Mouse (Mus musculus) forebrain, embryonic 11.5 days (tissue): ENCODE data around the gene Fam171a1. TPM values are rescaled to one million over a fixed set of nuclear protein-coding genes. Genes with fewer than 3 reads are reported as not detected.
A peak's percentile ranks its signal among the peaks of the same experiment; 100 is the strongest.
"Not testable (repeated sequence)": the region's sequence is repeated elsewhere in the genome, so short reads cannot be mapped to it uniquely, and the experiment has no call there.

ENCODE experiments used
- ATAC-seq: fragments of 200-750 bp; cut with Nextera tagmentation; replicated peaks from 2 replicates; pipeline ENCODE4 v1.8.0; 2017; ENCODE audit warnings: moderate TSS enrichment; ENCODE audit not compliant: low FRiP score
- DNase-seq: peaks from one replicate; pipeline ENCODE4 v3.0.0-alpha.2; 2017; ENCODE audit warnings: low spot score
- H3K27ac ChIP-seq: fragments of 300-500 bp; sonication (generic); 2 replicates; pipeline ENCODE4 v1.5.1; 2014; ENCODE audit warnings: low read depth, low read length
- H3K27me3 ChIP-seq: fragments of 300-500 bp; sonication (generic); 2 replicates; pipeline ENCODE4 v1.6.1; 2014; ENCODE audit warnings: mild to moderate bottlenecking, low read length, mixed read lengths; ENCODE audit not compliant: control insufficient read depth, insufficient read depth
- H3K36me3 ChIP-seq: fragments of 300-500 bp; sonication (generic); 2 replicates; pipeline ENCODE4 v1.6.1; 2014; ENCODE audit warnings: mild to moderate bottlenecking, low read length, moderate library complexity, mixed read lengths; ENCODE audit not compliant: control insufficient read depth, insufficient read depth
- H3K4me1 ChIP-seq: fragments of 300-500 bp; sonication (generic); replicated peaks from 2 replicates; pipeline ENCODE4 v1.6.1; 2014; ENCODE audit warnings: low read length, mixed read lengths; ENCODE audit not compliant: control insufficient read depth, insufficient read depth
- H3K4me2 ChIP-seq: fragments of 300-500 bp; sonication (generic); 2 replicates; pipeline ENCODE4 v1.6.1; 2014; ENCODE audit warnings: low read depth, mild to moderate bottlenecking, low read length, moderate library complexity, mixed read lengths; ENCODE audit not compliant: severe bottlenecking
- H3K4me3 ChIP-seq: fragments of 300-500 bp; sonication (generic); 2 replicates; pipeline ENCODE4 v1.5.1; 2014; ENCODE audit warnings: low read depth, low read length
- H3K9ac ChIP-seq: fragments of 300-500 bp; sonication (generic); 2 replicates; pipeline ENCODE4 v1.6.1; 2014; ENCODE audit warnings: low read length
- H3K9me3 ChIP-seq: fragments of 300-500 bp; sonication (generic); 2 replicates; pipeline ENCODE4 v1.6.1; 2016; ENCODE audit warnings: low read length, mixed read lengths; ENCODE audit not compliant: control insufficient read depth
- WGBS: fragments of 180-500 bp; shearing (Covaris S2); extraction: QIAGEN DNeasy Blood & Tissue Kit; methylation state at CpG from one replicate; pipeline ENCODE4 v1.1.7; 2014; 5-methylcytosine and 5-hydroxymethylcytosine counted together
- polyA plus RNA-seq: library from polyadenylated mRNA; unstranded; fragments of >200 nt; fragmentation: Nextera tagmentation; extraction: Ambion mirVana; gene quantifications from 2 replicates; pipeline ENCODE4 v1.2.1, GENCODE M21; 2014

The Fam171a1 gene
- polyA plus RNA-seq, 1 experiment from 2014 or later: 34.7 TPM

DNA sequence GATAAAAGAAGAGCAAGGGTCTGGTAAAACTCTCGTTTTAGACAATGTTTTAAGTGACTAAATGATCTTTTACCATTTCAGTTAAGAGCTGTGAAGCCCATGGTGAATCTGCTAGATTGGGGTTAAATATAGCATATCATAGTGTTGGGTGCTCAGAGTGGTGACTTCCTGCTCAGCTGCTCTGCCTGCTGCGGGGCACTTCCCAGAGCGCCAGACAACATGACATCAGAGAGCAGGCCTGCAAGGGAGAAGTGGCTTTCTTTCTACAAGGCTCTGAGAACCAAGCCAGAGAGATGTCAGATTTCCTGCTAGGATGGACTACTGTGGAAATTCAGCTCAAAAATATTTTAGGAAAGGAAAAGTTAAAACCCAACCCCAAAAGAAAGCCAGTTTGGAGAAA, 57.8 kb downstream of the Fam171a1 start:
- no peaks in the 10 kb centered on the region for H3K27me3 ChIP-seq
- 69% methylated on average over 3 of the region's 3 CpGs for WGBS
- no peak overlapping the region for H3K9ac ChIP-seq
- no peaks in the 10 kb centered on the region for H3K9me3 ChIP-seq
- H3K36me3 ChIP-seq: no peaks in the 10 kb centered on the region
- H3K4me3 ChIP-seq: no peak overlapping the region
- ATAC-seq: no peak
- no peak for DNase-seq
- H3K27ac ChIP-seq: no peak overlapping the region
- no peaks in the 10 kb centered on the region for H3K4me1 ChIP-seq
- H3K4me2 ChIP-seq: no peak overlapping the region

DNA sequence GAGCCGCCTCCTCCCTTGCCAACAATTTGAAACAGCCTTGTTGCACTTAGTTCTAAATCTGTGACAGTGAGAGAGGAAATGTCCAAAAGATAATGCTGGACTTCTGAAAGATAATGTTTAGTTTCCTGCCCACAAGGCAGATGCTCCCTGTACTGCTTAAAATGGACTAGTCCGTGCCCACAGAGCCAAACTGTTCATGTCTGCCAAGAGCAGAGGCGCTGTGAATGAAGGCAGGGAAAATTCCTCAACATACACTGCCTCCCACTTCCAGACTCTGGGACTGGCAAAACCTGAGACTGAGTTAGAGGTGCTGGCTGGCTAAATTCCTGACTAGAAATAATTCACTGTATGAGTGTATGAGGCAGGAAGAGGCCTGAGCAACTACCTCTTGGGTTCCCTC, 58.6 kb downstream of the Fam171a1 start:
- WGBS: 91% methylated on average over 3 of the region's 3 CpGs
- H3K4me1 ChIP-seq: no peaks in the 10 kb centered on the region
- no peaks in the 10 kb centered on the region for H3K9me3 ChIP-seq
- no peak overlapping the region for H3K4me3 ChIP-seq
- no peaks in the 10 kb centered on the region for H3K27me3 ChIP-seq
- DNase-seq: no peak
- no peak overlapping the region for H3K4me2 ChIP-seq
- H3K36me3 ChIP-seq: no peaks in the 10 kb centered on the region
- no peak overlapping the region for H3K9ac ChIP-seq
- no peak overlapping the region for H3K27ac ChIP-seq
- no peak for ATAC-seq

GRCm38 (mm10) chr2:3174890-3175289, 60.9 kb downstream of the Fam171a1 start:
- Histone ChIP-seq H3K9me3 (no peaks in the 10 kb centered on the region), H3K36me3 (no peaks in the 10 kb centered on the region), H3K4me3 (no peak overlapping the region), H3K27me3 (no peaks in the 10 kb centered on the region), H3K4me2 (no peak overlapping the region), H3K9ac (no peak overlapping the region), H3K27ac (no peak overlapping the region), H3K4me1 (no peaks in the 10 kb centered on the region)
- 95% methylated on average over 5 of the region's 5 CpGs for WGBS
- DNase-seq: no peak
- ATAC-seq: no peak

DNA sequence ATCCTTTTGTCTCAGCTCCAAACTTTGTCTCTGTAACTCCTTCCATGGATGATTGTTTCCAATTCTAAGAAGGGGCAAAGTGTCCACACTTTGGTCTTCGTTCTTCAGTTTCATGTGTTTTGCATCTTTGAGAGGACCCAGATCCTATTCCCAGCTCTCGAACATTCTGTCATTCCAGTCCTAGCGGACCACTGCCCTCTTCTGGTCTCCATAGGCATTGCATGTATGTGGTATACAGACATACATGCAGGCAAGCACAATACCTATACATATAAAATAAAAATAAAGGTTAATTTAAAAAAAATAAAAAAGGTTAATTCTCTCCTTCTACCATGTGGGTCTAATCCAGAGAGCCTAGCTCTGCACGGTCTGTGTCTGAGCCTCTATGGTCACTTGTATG, 62.0 kb downstream of the Fam171a1 start:
- H3K27me3 ChIP-seq, H3K9me3 ChIP-seq, H3K9ac ChIP-seq, H3K4me3 ChIP-seq, H3K4me2 ChIP-seq, ATAC-seq, H3K27ac ChIP-seq, H3K36me3 ChIP-seq, H3K4me1 ChIP-seq, DNase-seq: not testable (repeated sequence)
- WGBS: 94% methylated on average over 4 of the region's 4 CpGs

- ATAC-seq (no peak), DNase-seq (peak; percentile 41)
- Histone ChIP-seq H3K4me1 (no peaks in the 10 kb centered on the region), H3K9me3 (no peaks in the 10 kb centered on the region), H3K27me3 (no peaks in the 10 kb centered on the region), H3K27ac (no peak overlapping the region), H3K4me2 (no peak overlapping the region), H3K36me3 (no peaks in the 10 kb centered on the region), H3K9ac (no peak overlapping the region), H3K4me3 (no peak overlapping the region)
- 91% methylated on average over 3 of the region's 3 CpGs for WGBS
Measured at GRCm38 (mm10) chr2:3176751-3177150, 62.7 kb downstream of the Fam171a1 start.

GRCm38 (mm10) chr2:3180550-3180949, 66.5 kb downstream of the Fam171a1 start:
- H3K27ac ChIP-seq: no peak overlapping the region
- no peaks in the 10 kb centered on the region for H3K9me3 ChIP-seq
- ATAC-seq (no peak), DNase-seq (peak; percentile 22)
- 87% methylated on average over 4 of the region's 4 CpGs for WGBS
- H3K4me2 ChIP-seq: no peak overlapping the region
- H3K4me3 ChIP-seq: no peak overlapping the region
- H3K36me3 ChIP-seq: no peaks in the 10 kb centered on the region
- no peaks in the 10 kb centered on the region for H3K4me1 ChIP-seq
- H3K9ac ChIP-seq: no peak overlapping the region
- H3K27me3 ChIP-seq: no peaks in the 10 kb centered on the region

- Histone ChIP-seq H3K4me2 (no peak overlapping the region), H3K27ac (no peak overlapping the region), H3K9me3 (no peaks in the 10 kb centered on the region), H3K27me3 (no peaks in the 10 kb centered on the region), H3K4me1 (no peaks in the 10 kb centered on the region), H3K36me3 (no peaks in the 10 kb centered on the region), H3K9ac (no peak overlapping the region), H3K4me3 (no peak overlapping the region)
- peak; percentile 30 for DNase-seq
- no peak for ATAC-seq
- WGBS: 93% methylated on average over 5 of the region's 5 CpGs
Measured at GRCm38 (mm10) chr2:3183656-3184055, 69.6 kb downstream of the Fam171a1 start.

DNA sequence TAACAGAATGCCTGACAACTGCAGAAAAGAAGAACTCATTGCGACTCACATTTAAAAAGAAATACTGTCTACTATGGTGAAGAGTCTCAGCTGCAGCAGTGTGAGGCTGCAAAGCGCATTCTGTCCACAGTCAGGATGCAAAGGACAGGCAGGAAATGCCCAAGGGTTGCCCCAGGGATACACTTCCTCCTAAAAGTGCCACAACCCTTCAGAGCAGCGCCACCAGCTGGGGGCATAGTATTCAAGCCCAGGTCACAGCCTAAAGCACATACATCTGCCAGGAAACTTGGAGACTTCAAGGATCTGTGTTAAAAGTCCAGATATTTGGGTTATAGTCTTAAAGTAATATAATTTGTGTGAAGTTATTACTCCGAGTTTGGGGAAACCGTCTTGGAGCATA, 71.3 kb downstream of the Fam171a1 start:
- H3K9ac ChIP-seq: no peak overlapping the region
- no peaks in the 10 kb centered on the region for H3K4me1 ChIP-seq
- WGBS: 85% methylated on average over 5 of the region's 5 CpGs
- no peak overlapping the region for H3K27ac ChIP-seq
- H3K36me3 ChIP-seq: no peaks in the 10 kb centered on the region
- DNase-seq (peak; percentile 4), ATAC-seq (no peak)
- H3K27me3 ChIP-seq: no peaks in the 10 kb centered on the region
- no peaks in the 10 kb centered on the region for H3K9me3 ChIP-seq
- H3K4me2 ChIP-seq: no peak overlapping the region
- H3K4me3 ChIP-seq: no peak overlapping the region

- H3K27me3 ChIP-seq: no peaks in the 10 kb centered on the region
- H3K4me2 ChIP-seq: no peak overlapping the region
- WGBS: 88% methylated on average over 10 of the region's 10 CpGs
- no peaks in the 10 kb centered on the region for H3K36me3 ChIP-seq
- no peak overlapping the region for H3K27ac ChIP-seq
- no peak for ATAC-seq
- DNase-seq: peak; percentile 33
- no peak overlapping the region for H3K9ac ChIP-seq
- H3K9me3 ChIP-seq: no peaks in the 10 kb centered on the region
- H3K4me1 ChIP-seq: no peaks in the 10 kb centered on the region
- no peak overlapping the region for H3K4me3 ChIP-seq
Measured at GRCm38 (mm10) chr2:3188745-3189475, 74.9 kb downstream of the Fam171a1 start.
